Mouse (Mus musculus): Measurements from ENCODE around the gene Disc1.

DNA sequence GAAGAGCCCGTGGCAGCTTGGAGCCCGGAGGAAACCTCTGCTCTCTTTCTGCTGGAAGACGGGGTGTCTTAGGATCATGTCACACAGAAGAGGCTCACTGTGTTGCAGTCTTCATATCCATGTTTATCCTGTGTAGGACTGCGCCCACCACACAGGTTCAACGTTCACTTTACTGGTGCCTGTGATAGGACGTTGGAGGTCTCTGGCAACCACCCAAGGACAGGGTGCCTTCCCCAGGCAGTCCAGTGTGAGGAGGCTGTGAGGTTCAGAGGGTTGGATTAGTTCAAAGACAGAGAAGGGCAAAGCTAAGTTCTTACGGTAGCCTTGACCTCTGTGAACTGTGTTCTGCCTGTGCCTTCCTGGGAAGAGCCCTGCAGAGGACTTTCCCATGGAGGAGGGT lies 77.3 kb downstream of the Disc1 start:
- no peak for TF ChIP-seq EP300 (IDR thresholded peaks at IDR 0.05)
- no peak for TF ChIP-seq CTCF (IDR thresholded peaks at IDR 0.05)
